Mouse (Mus musculus) adipose tissue, adult 10 weeks (tissue): ENCODE measurements around the gene Pdzd9. TPM values are rescaled to one million over a fixed set of nuclear protein-coding genes. Genes with fewer than 3 reads are reported as not detected.

ENCODE experiments used
- polyA plus RNA-seq: library from polyadenylated mRNA; stranded (reverse); fragments of 350-450 nt; fragmentation: Illumina TruSeq; extraction: RNeasy Lipid Tissue Mini Kit (QIAGEN cat#74804); gene quantifications from one replicate; pipeline ENCODE4 v1.2.3, GENCODE M21; 2014; ENCODE audit warnings: low read depth, low replicate concordance

The Pdzd9 gene
- polyA plus RNA-seq = 2.7 TPM

DNA sequence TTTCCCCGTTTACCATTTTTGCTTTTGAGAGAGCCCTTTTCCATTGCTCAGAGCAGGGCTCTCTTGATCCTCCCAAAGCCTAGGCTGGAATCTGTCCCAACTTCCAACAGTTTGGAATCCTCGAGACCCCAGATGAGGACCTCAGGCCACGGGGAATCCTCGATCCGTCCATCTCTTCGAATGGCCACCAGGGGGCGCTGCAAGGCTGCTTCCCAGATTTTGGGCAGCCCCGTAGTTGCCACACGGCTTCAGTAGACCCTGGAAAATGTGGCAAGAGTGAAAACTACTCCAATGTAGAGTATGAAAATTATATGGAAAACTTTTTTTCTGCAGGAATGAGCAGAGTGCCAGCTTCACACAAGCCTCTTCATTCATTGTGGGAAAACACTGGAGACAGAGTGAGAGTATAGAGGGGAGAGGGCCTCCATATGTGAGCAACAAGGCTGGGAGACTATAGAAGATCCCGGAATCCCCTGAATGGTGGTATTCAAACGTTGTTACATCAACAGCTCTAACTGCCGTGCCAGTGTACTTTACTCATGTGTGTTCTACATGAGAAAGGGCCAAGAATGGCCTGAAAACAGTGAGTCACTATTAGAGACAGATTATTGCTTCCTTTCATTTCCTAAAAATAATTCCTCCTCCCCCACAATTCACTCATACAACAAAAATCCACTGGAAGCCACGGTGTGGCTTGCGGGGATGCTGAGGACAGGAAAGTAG, at the start of gene Pdzd9:
Gene Pdzd9, minus strand, starts transcription at position 191 of the 723 bp plus-strand sequence.

DNA sequence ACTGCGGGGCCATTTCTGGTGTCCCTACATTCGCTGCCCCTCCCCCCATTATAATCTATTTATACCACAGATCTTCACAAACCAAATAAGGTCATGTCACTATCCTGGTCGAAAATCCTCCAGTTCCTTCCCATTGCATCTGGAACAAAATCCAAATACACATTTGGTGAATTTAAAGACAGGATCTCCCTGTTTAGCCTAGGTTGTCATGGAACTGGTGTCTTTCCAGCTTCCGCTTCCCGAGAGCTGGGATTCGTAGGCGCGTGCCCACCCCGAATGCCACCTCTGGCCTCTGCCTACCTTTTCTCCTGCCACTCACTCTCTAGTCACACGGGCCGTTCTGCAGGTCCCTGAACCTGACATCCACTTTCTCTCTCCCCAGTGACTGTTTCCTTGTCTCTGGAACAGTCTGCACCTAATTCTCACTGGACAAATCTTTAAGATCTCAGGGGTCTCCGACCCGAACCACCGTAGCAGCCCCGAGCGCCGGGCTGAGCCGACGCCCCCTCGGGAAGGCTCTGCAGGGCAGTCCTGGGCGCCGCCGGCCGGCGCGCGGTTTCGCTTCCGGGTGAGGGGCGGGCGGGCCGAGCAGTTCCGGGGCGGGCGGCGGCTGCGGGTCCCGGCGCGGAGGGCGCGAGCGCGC, 7.0 kb upstream of the Pdzd9 start, which contains the start of gene Mosmo:
Gene Mosmo, plus strand, starts transcription at position 618 of the 643 bp plus-strand sequence.

DNA sequence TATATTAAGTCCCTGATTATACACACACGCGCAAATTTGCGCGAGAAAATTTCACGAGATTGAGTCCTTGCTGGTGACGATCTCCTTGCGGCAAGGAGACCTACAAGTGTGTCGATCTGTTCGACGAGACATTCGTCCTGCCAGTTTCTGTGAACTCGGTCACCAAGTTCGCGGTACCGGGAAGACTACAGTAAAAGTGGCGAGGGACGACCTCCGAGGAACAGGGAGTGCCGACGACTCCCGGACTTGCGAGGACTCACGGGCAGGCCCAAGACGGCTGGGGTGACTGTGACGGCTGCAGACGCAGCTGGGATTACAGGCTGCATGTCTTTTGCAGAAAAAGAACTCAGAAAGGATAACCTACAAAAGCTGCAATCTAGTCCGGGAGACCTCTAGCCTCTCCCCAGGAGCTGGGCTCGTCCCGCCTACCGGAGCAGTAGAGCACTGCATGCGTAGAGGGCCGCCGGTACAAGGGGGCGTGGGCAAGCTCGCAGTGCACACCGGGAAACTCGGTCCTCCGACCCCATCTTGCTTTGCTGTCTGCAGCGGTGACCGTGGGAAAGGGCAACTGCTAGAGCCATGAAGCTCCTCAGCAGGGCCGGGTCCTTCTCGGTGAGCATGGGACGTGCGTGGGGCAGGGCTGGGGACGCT, 35.3 kb downstream of the Pdzd9 start, which contains the start of gene Uqcrc2:
Gene Uqcrc2, plus strand, starts transcription at position 466 of the 651 bp plus-strand sequence.

Other genes with a start within 250 kb of the Pdzd9 start
- gene Uqcrc2, start 35.2 kb downstream of the Pdzd9 start, polyA plus RNA-seq = 172 TPM
- 30.8 TPM for gene Mosmo, start 7.3 kb upstream of the Pdzd9 start, polyA plus RNA-seq
- gene Vwa3a, start 69.0 kb upstream of the Pdzd9 start, polyA plus RNA-seq = 7.0 TPM
- 0.98 TPM for gene Gm5737, start 142.0 kb upstream of the Pdzd9 start, polyA plus RNA-seq
- gene Eef2k, start 172.5 kb upstream of the Pdzd9 start, polyA plus RNA-seq = 21.4 TPM
- 25.9 TPM for gene Polr3e, start 247.4 kb upstream of the Pdzd9 start, polyA plus RNA-seq